Mouse (Mus musculus): ENCODE measurements around the gene Gsdma2. TPM values are rescaled to one million over a fixed set of nuclear protein-coding genes. Genes with fewer than 3 reads are reported as not detected.
A peak's percentile ranks its signal among the peaks of the same experiment; 100 is the strongest.
"Not testable (repeated sequence)": the region's sequence is repeated elsewhere in the genome, so short reads cannot be mapped to it uniquely, and the experiment has no call there.

Gene Gsdma2
- total and polyA plus RNA-seq, 3 experiments: 0.27 TPM; not detected in 2

DNA sequence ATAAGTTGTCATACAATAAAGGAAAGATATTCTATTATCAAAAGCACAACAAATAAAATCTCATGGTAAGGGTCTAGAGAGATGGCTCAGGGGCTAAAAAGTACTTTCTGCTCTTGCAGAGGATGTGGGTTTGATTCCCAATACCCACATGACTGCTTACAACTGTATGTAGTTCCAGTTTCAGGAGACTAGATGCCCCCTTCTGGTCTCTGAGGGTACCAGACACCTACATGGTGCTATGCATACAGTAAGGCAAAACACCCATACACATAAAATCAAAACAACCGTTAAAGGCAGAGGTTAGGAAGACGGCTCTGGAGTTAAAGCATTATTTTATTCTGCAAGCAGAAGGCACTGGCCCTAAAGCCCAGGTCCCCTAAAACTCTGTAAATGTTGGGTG, 42.6 kb upstream of the Gsdma2 start:
- DNase-seq (ENCODE audit: low spot score) (no peak), ATAC-seq (ENCODE audit: extremely low read depth, insufficient number of reproducible peaks, low FRiP score, poor library complexity, severe bottlenecking) (no peak)
- H3K36me3 ChIP-seq (replicated peaks): no peaks in the 10 kb centered on the region
- TF ChIP-seq GATA1 (IDR thresholded peaks at IDR 0.05; ENCODE audit: borderline replicate concordance, low read length) (no peak), TAL1 (conservative IDR thresholded peaks at IDR 0.05; ENCODE audit: low read depth, low read length) (no peak), CTCF (IDR thresholded peaks at IDR 0.05; ENCODE audit: low read depth, low read length) (no peak)
- peaks cover 49% of the 10 kb centered on the region for H3K27me3 ChIP-seq (ENCODE audit: insufficient read depth, low read length)
- peaks cover 18% of the 10 kb centered on the region for H3K4me1 ChIP-seq (ENCODE audit: insufficient read depth, low read depth, low read length)
- H3K9me3 ChIP-seq (replicated peaks): no peaks in the 10 kb centered on the region
- no peak overlapping the region for H3K4me3 ChIP-seq (ENCODE audit: low read depth, low read length)

DNA sequence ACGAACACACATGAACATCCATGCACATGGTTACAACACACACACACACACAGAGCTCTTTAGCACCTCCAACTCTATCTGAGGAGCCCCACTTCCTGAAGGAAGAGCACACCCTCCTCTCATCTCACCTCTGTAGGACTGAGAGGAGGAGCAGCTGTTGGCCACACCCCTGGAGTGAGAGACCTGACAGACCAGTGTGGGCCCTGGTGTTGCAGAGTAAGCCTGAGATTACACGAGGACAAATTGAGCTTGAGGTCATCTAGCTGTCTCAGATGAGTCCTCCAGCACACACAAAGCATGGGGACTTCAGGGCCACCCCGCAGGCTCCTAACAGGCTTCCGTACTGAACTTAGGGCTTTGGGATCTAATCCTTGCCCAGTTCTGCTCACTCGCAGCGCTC, 41.6 kb upstream of the Gsdma2 start:
- DNase-seq (ENCODE audit: low spot score); ATAC-seq (ENCODE audit: extremely low read depth, insufficient number of reproducible peaks, low FRiP score, poor library complexity, severe bottlenecking); H3K9me3 ChIP-seq (replicated peaks); H3K36me3 ChIP-seq (replicated peaks); H3K4me3 ChIP-seq (ENCODE audit: low read depth, low read length): not testable (repeated sequence)
- Histone ChIP-seq H3K27me3 (ENCODE audit: insufficient read depth, low read length) (peaks cover 46% of the 10 kb centered on the region), H3K4me1 (ENCODE audit: insufficient read depth, low read depth, low read length) (peaks cover 13% of the 10 kb centered on the region)

DNA sequence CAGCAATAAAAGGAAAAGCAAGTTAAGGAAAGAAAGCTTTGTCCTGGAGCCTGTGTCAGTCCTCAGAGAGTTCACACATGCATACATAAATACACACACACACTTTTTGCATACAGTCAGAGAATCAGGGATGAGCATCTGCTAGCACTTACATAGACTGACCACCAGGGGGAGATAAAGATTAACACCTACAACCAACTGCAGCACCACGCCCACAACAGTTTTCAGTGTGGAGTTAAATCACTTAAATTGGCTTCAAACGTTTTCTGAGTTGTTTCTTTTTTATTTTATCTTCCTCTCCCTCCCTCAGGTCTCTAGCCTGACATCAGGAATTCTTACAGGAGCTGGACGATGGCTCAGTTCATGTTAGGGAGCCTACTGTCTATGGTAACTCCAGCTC, 39.8 kb upstream of the Gsdma2 start:
- no peaks in the 10 kb centered on the region for H3K36me3 ChIP-seq (replicated peaks)
- no peak for DNase-seq (ENCODE audit: low spot score)
- no peak; the same call in 1 of the 2 replicates for ATAC-seq (ENCODE audit: extremely low read depth, insufficient number of reproducible peaks, low FRiP score, poor library complexity, severe bottlenecking)
- no peaks in the 10 kb centered on the region for H3K9me3 ChIP-seq (replicated peaks)
- H3K4me3 ChIP-seq (ENCODE audit: low read depth, low read length): no peak overlapping the region
- H3K27me3 ChIP-seq (ENCODE audit: insufficient read depth, low read length): peaks cover 35% of the 10 kb centered on the region
- H3K4me1 ChIP-seq (ENCODE audit: insufficient read depth, low read depth, low read length): peaks cover 9% of the 10 kb centered on the region
- TF ChIP-seq TAL1 (conservative IDR thresholded peaks at IDR 0.05; ENCODE audit: low read depth, low read length) (no peak), POLR2AphosphoS5 (IDR thresholded peaks at IDR 0.05; ENCODE audit: insufficient replicate concordance, low read depth, low read length) (no peak), GATA2 (IDR thresholded peaks at IDR 0.05; ENCODE audit: borderline replicate concordance, low read depth, low read length) (no peak), CTCF (IDR thresholded peaks at IDR 0.05; ENCODE audit: low read depth, low read length) (peak; percentile 52), GATA1 (IDR thresholded peaks at IDR 0.05; ENCODE audit: borderline replicate concordance, low read length) (no peak)

DNA sequence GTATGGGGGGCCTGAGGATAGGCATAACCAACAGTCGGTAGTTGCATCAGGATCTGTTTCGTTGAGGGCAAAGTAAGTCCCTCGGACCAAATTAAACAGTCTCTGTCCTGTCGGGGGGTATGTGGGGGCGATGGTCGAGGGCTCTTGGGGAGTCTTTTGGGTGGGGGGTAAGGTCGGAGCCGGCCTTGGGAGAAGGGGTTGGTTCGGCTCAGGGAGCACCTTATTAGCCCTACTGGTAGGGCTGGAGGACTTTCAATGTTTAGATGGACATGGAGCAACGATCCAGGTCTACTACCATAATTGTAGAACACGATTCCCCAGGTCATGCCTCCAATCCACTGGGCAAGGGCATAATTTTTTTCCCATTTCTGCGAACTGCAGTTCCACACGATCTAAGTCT, 25.8 kb upstream of the Gsdma2 start:
- Histone ChIP-seq H3K9me3 (replicated peaks) (no peaks in the 10 kb centered on the region), H3K36me3 (replicated peaks) (no peaks in the 10 kb centered on the region), H3K27me3 (ENCODE audit: insufficient read depth, low read length) (peaks cover 3% of the 10 kb centered on the region), H3K4me1 (ENCODE audit: insufficient read depth, low read depth, low read length) (no peaks in the 10 kb centered on the region), H3K4me3 (ENCODE audit: low read depth, low read length) (no peak overlapping the region)
- DNase-seq (ENCODE audit: low spot score): no peak
- ATAC-seq (ENCODE audit: extremely low read depth, insufficient number of reproducible peaks, low FRiP score, poor library complexity, severe bottlenecking): no peak
- TF ChIP-seq POLR2AphosphoS5 (IDR thresholded peaks at IDR 0.05; ENCODE audit: insufficient replicate concordance, low read depth, low read length) (no peak), GATA2 (IDR thresholded peaks at IDR 0.05; ENCODE audit: borderline replicate concordance, low read depth, low read length) (no peak), CTCF (IDR thresholded peaks at IDR 0.05; ENCODE audit: low read depth, low read length) (no peak), GATA1 (IDR thresholded peaks at IDR 0.05; ENCODE audit: borderline replicate concordance, low read length) (no peak), TAL1 (conservative IDR thresholded peaks at IDR 0.05; ENCODE audit: low read depth, low read length) (no peak)

DNA sequence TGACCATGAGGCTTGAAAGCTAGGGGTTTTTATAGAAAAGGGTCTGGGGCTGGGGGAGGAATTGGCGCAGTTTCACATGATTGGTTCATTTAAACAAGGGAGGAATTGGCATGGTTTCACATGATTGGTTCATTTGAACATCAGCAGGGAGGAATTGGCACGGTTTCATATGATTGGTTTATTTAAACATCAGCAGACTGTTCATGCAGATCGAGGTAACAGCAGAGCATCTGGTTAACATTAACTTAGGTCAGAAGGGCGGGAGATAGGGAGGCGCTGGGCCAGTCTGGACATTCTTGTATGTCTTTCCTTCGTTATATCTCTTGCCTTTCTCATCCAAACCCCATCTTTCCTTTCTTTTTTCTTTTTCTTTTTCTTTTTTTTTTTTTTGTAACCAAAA, 22.6 kb upstream of the Gsdma2 start:
- H3K9me3 ChIP-seq (replicated peaks); H3K36me3 ChIP-seq (replicated peaks); ATAC-seq (ENCODE audit: extremely low read depth, insufficient number of reproducible peaks, low FRiP score, poor library complexity, severe bottlenecking); H3K27me3 ChIP-seq (ENCODE audit: insufficient read depth, low read length); H3K4me1 ChIP-seq (ENCODE audit: insufficient read depth, low read depth, low read length); DNase-seq (ENCODE audit: low spot score); H3K4me3 ChIP-seq (ENCODE audit: low read depth, low read length): not testable (repeated sequence)

DNA sequence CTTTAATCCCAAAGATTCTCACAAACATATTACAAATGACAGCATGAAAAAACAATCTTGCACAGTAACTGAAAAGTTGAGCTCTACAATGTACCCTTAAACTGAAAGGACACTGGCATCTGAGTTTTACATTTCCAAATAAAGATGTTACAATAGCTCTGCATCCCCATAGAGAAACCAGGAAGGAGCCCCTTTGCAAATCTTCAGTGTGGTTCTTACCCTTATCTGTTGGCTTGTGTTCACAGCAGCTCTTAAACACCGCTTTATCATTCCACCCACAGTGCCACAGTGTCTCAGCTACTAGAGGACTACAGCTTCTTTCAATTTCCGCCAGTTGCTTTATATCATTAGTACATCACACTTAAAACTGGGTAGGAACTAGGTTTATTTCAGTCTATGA, 22.2 kb upstream of the Gsdma2 start:
- not testable (repeated sequence) for H3K36me3 ChIP-seq (replicated peaks); DNase-seq (ENCODE audit: low spot score); H3K9me3 ChIP-seq (replicated peaks); H3K4me3 ChIP-seq (ENCODE audit: low read depth, low read length); H3K4me1 ChIP-seq (ENCODE audit: insufficient read depth, low read depth, low read length); ATAC-seq (ENCODE audit: extremely low read depth, insufficient number of reproducible peaks, low FRiP score, poor library complexity, severe bottlenecking)
- peaks cover 12% of the 10 kb centered on the region for H3K27me3 ChIP-seq (ENCODE audit: insufficient read depth, low read length)

DNA sequence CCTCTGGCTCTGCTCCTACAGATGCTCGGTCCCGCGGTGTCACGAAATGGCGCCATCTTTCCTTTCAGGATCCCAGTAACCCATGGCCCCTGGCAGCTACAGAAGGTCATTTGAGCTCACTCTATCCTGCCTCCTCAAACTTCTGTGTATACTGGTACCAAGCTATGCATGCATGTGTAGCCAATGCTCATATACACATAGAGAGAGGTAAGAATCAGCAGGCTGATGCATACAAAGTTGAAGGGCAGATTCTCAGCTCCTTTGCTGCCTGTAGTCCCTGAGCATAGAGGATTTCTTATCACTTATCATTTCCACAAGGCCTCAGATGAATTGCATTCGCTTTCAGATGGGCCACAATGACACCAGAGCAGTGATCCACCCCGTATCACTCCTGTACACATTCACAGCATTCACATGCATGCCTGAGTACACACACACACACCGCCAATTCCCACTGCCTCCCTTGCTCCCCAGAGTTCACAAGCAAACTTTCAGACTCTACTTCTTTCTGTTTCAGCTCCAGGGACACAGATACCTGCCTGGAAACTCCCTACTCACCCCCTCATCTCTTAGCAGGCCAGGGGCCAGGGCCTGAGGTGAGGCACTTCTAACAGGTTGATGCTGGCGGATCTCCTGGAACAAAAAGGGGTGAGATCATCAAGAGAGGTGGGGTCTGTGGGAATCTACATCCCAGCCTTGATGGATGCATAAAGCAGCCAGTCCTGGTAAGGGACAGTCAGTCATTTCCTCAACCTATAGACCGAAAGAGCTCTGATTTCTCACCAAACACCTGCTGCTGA, 20.7 kb upstream of the Gsdma2 start, which contains the start of the genes Gm12355 and Gsdma3:
Gm12355 (minus strand) TSS at position 51 of the 800 bp plus-strand sequence.
Gsdma3 (plus strand) TSS at position 750 of the 800 bp plus-strand sequence.
- ATAC-seq (ENCODE audit: extremely low read depth, insufficient number of reproducible peaks, low FRiP score, poor library complexity, severe bottlenecking): no peak
- DNase-seq (ENCODE audit: low spot score): no peak
- Histone ChIP-seq H3K9me3 (replicated peaks) (no peaks in the 10 kb centered on the region), H3K4me1 (ENCODE audit: insufficient read depth, low read depth, low read length) (peaks cover 4% of the 10 kb centered on the region; the same call in 1 of the 2 replicates), H3K4me3 (ENCODE audit: low read depth, low read length) (no peak within 1 kb of the TSS), H3K27me3 (ENCODE audit: insufficient read depth, low read length) (peaks cover 20% of the 10 kb centered on the region), H3K36me3 (replicated peaks) (no peaks in the 10 kb centered on the region)
- no peak for TF ChIP-seq GATA2 (IDR thresholded peaks at IDR 0.05; ENCODE audit: borderline replicate concordance, low read depth, low read length)
- TF ChIP-seq TAL1 (conservative IDR thresholded peaks at IDR 0.05; ENCODE audit: low read depth, low read length): no peak
- TF ChIP-seq CTCF (IDR thresholded peaks at IDR 0.05; ENCODE audit: low read depth, low read length): no peak
- TF ChIP-seq GATA1 (IDR thresholded peaks at IDR 0.05; ENCODE audit: borderline replicate concordance, low read length): no peak
- no peak for TF ChIP-seq POLR2AphosphoS5 (IDR thresholded peaks at IDR 0.05; ENCODE audit: insufficient replicate concordance, low read depth, low read length)
